Mouse (Mus musculus): ENCODE results near the gene Gm20388. TPM values are rescaled to one million over a fixed set of nuclear protein-coding genes. Genes with fewer than 3 reads are reported as not detected.
A peak's percentile ranks its signal among the peaks of the same experiment; 100 is the strongest.
"Not testable (repeated sequence)": the region's sequence is repeated elsewhere in the genome, so short reads cannot be mapped to it uniquely, and the experiment has no call there.

The Gm20388 gene
- total RNA-seq, 2 experiments from 2014 or later = 2.4 to 2.6 TPM

GRCm38 (mm10) chr8:123960056-123960455 lies 4049.4 kb downstream of the Gm20388 start:
- no peak for TF ChIP-seq CTCF (IDR thresholded peaks at IDR 0.05)
- Histone ChIP-seq H3K27ac (no peak overlapping the region), H3K4me3 (no peak overlapping the region)
- intact Hi-C loops (cut with DNase I) = no loop called here
- no peak for DNase-seq (ENCODE audit: extremely low spot score in 1 of 2, low spot score in 2 of 2)

- intact Hi-C loops (cut with DNase I); H3K27ac ChIP-seq; DNase-seq (ENCODE audit: extremely low spot score in 1 of 2, low spot score in 2 of 2); H3K4me3 ChIP-seq: not testable (repeated sequence)
Measured at GRCm38 (mm10) chr8:123960556-123960955, 4049.9 kb downstream of the Gm20388 start.

GRCm38 (mm10) chr8:123961371-123961770 lies 4050.7 kb downstream of the Gm20388 start:
- DNase-seq (ENCODE audit: extremely low spot score in 1 of 2, low spot score in 2 of 2) = no peak
- Histone ChIP-seq H3K27ac (no peak overlapping the region), H3K4me3 (no peak overlapping the region)
- no peak for TF ChIP-seq CTCF (IDR thresholded peaks at IDR 0.05)
- intact Hi-C loops (cut with DNase I) = no loop called here

- intact Hi-C loops (cut with DNase I) = no loop called here
- TF ChIP-seq CTCF (IDR thresholded peaks at IDR 0.05) = peak; percentile 48
- H3K4me3 ChIP-seq = no peak overlapping the region
- no peak for DNase-seq (ENCODE audit: extremely low spot score in 1 of 2, low spot score in 2 of 2)
- H3K27ac ChIP-seq = no peak overlapping the region
Measured at GRCm38 (mm10) chr8:123966896-123967295, 4056.3 kb downstream of the Gm20388 start.

- no peak overlapping the region for H3K27ac ChIP-seq
- intact Hi-C loops (cut with DNase I) = no loop called here
- TF ChIP-seq CTCF (IDR thresholded peaks at IDR 0.05) = no peak
- H3K4me3 ChIP-seq = no peak overlapping the region
- DNase-seq (ENCODE audit: extremely low spot score in 1 of 2, low spot score in 2 of 2) = no peak
Measured at GRCm38 (mm10) chr8:123973495-123973894, 4062.9 kb downstream of the Gm20388 start.

GRCm38 (mm10) chr8:123977499-123977898 lies 4066.9 kb downstream of the Gm20388 start:
- no peak overlapping the region for H3K4me3 ChIP-seq
- H3K27ac ChIP-seq = no peak overlapping the region
- intact Hi-C loops (cut with DNase I) = no loop called here
- TF ChIP-seq CTCF (IDR thresholded peaks at IDR 0.05) = no peak
- no peak for DNase-seq (ENCODE audit: extremely low spot score in 1 of 2, low spot score in 2 of 2)

GRCm38 (mm10) chr8:123978166-123978838 lies 4067.7 kb downstream of the Gm20388 start:
- no peak for DNase-seq (ENCODE audit: extremely low spot score in 1 of 2, low spot score in 2 of 2)
- no peak for TF ChIP-seq CTCF (IDR thresholded peaks at IDR 0.05)
- no peak overlapping the region for H3K4me3 ChIP-seq
- H3K27ac ChIP-seq = no peak overlapping the region
- intact Hi-C loops (cut with DNase I) = no loop called here

GRCm38 (mm10) chr8:123978926-123979325 lies 4068.3 kb downstream of the Gm20388 start:
- intact Hi-C loops (cut with DNase I) = no loop called here
- no peak for DNase-seq (ENCODE audit: extremely low spot score in 1 of 2, low spot score in 2 of 2)
- TF ChIP-seq CTCF (IDR thresholded peaks at IDR 0.05) = no peak
- Histone ChIP-seq H3K4me3 (no peak overlapping the region), H3K27ac (no peak overlapping the region)

- Histone ChIP-seq H3K4me3 (no peak overlapping the region), H3K27ac (no peak overlapping the region)
- no peak for DNase-seq (ENCODE audit: extremely low spot score in 1 of 2, low spot score in 2 of 2)
- intact Hi-C loops (cut with DNase I) = no loop called here
- no peak for TF ChIP-seq CTCF (IDR thresholded peaks at IDR 0.05)
Measured at GRCm38 (mm10) chr8:123980239-123980638, 4069.6 kb downstream of the Gm20388 start.

GRCm38 (mm10) chr8:123981674-123982073 lies 4071.0 kb downstream of the Gm20388 start:
- Histone ChIP-seq H3K27ac (no peak overlapping the region), H3K4me3 (peak overlapping the region; percentile 69)
- no peak for TF ChIP-seq CTCF (IDR thresholded peaks at IDR 0.05)
- intact Hi-C loops (cut with DNase I) = no loop called here
- no peak for DNase-seq (ENCODE audit: extremely low spot score in 1 of 2, low spot score in 2 of 2)

- Histone ChIP-seq H3K27ac (peak overlapping the region; percentile 34), H3K4me3 (peak overlapping the region; percentile 69)
- intact Hi-C loops (cut with DNase I) = no loop called here
- peak; percentile 26 to 29 for DNase-seq (ENCODE audit: extremely low spot score in 1 of 2, low spot score in 2 of 2)
- no peak for TF ChIP-seq CTCF (IDR thresholded peaks at IDR 0.05)
Measured at GRCm38 (mm10) chr8:123982291-123982793, 4071.7 kb downstream of the Gm20388 start.

GRCm38 (mm10) chr8:123982826-123983400 lies 4072.3 kb downstream of the Gm20388 start, which contains the start of gene Abcb10:
Abcb10 (minus strand) TSS chr8:123983122.
- TF ChIP-seq CTCF (IDR thresholded peaks at IDR 0.05) = no peak; the same call in 1 of the 2 replicates
- Histone ChIP-seq H3K27ac (peak within 1 kb of the TSS; percentile 70), H3K4me3 (peak within 1 kb of the TSS; percentile 69)
- peak; percentile 76 to 80 for DNase-seq (ENCODE audit: extremely low spot score in 1 of 2, low spot score in 2 of 2)
- intact Hi-C loops (cut with DNase I) = loop anchor here (1.0 kb wide), 1 partner anchor 38 kb away; the partner anchor contains the start of genes Taf5l and Urb2
